Mouse (Mus musculus): ENCODE measurements around the gene Gnat1.

- TF ChIP-seq MAFK (IDR thresholded peaks at IDR 0.05; ENCODE audit: insufficient read depth, low read depth, low read length) (no peak), ZNF384 (IDR thresholded peaks at IDR 0.05; ENCODE audit: low read depth, low read length) (no peak), CHD2 (IDR thresholded peaks at IDR 0.05; ENCODE audit: low read depth, low read length) (no peak)
These were observed 17.5 kb upstream of the Gnat1 start for GRCm38 (mm10) chr9:107696845-107697610.

All from ES-E14 (cell line).